Mouse (Mus musculus): ENCODE measurements around the gene Negr1. TPM values are rescaled to one million over a fixed set of nuclear protein-coding genes. Genes with fewer than 3 reads are reported as not detected.

The Negr1 gene
- polyA plus RNA-seq, 1 experiment from 2014 or later, result 61.9 TPM

- H3K27me3 ChIP-seq (ENCODE audit: control insufficient read depth, insufficient read depth, low read length), result no peaks in the 10 kb centered on the region
- H3K9ac ChIP-seq (replicated peaks; ENCODE audit: low read length), result no peak overlapping the region
- no peaks in the 10 kb centered on the region for H3K36me3 ChIP-seq (ENCODE audit: control insufficient read depth, insufficient read depth, low read length)
- H3K9me3 ChIP-seq (ENCODE audit: control insufficient read depth, low read length), result no peaks in the 10 kb centered on the region
- H3K4me3 ChIP-seq (replicated peaks; ENCODE audit: low read depth, low read length), result no peak overlapping the region
- ATAC-seq (ENCODE audit: low FRiP score, low TSS enrichment), result no peak
- no peak overlapping the region for H3K4me2 ChIP-seq (ENCODE audit: low read length)
- 96% methylated on average over 5 of the region's 5 CpGs for WGBS
- no peak overlapping the region for H3K27ac ChIP-seq (replicated peaks; ENCODE audit: low read depth, low read length)
- DNase-seq, result no peak
- H3K4me1 ChIP-seq (ENCODE audit: control insufficient read depth, insufficient read depth, low read length), result 0 out of 2 replicates have a peak, but pooled peaks cover 6% of the 10 kb centered on the region
Observed at GRCm38 (mm10) chr3:156925102-156925501, 363.5 kb downstream of the Negr1 start.

- no peak for ATAC-seq (ENCODE audit: low FRiP score, low TSS enrichment)
- no peak overlapping the region for H3K9ac ChIP-seq (replicated peaks; ENCODE audit: low read length)
- H3K27me3 ChIP-seq (ENCODE audit: control insufficient read depth, insufficient read depth, low read length), result no peaks in the 10 kb centered on the region
- H3K4me2 ChIP-seq (ENCODE audit: low read length), result no peak overlapping the region
- H3K4me1 ChIP-seq (ENCODE audit: control insufficient read depth, insufficient read depth, low read length), result no peaks in the 10 kb centered on the region
- no peaks in the 10 kb centered on the region for H3K36me3 ChIP-seq (ENCODE audit: control insufficient read depth, insufficient read depth, low read length)
- no peak for DNase-seq
- no peaks in the 10 kb centered on the region for H3K9me3 ChIP-seq (ENCODE audit: control insufficient read depth, low read length)
- 74% methylated on average over 5 of the region's 5 CpGs for WGBS
- H3K27ac ChIP-seq (replicated peaks; ENCODE audit: low read depth, low read length), result no peak overlapping the region
- H3K4me3 ChIP-seq (replicated peaks; ENCODE audit: low read depth, low read length), result no peak overlapping the region
Observed at GRCm38 (mm10) chr3:156928396-156929061, 366.9 kb downstream of the Negr1 start.

GRCm38 (mm10) chr3:156929062-156929397 is 367.4 kb downstream of the Negr1 start:
- ATAC-seq (ENCODE audit: low FRiP score, low TSS enrichment), result no peak
- no peak overlapping the region for H3K27ac ChIP-seq (replicated peaks; ENCODE audit: low read depth, low read length)
- WGBS, result 90% methylated on average over 3 of the region's 3 CpGs

GRCm38 (mm10) chr3:156929677-156930440 is 368.3 kb downstream of the Negr1 start:
- DNase-seq, result no peak
- WGBS, result 82% methylated on average over 2 of the region's 2 CpGs
- Histone ChIP-seq H3K27me3 (ENCODE audit: control insufficient read depth, insufficient read depth, low read length) (no peaks in the 10 kb centered on the region), H3K9ac (replicated peaks; ENCODE audit: low read length) (no peak overlapping the region), H3K4me3 (replicated peaks; ENCODE audit: low read depth, low read length) (no peak overlapping the region), H3K27ac (replicated peaks; ENCODE audit: low read depth, low read length) (no peak overlapping the region), H3K9me3 (ENCODE audit: control insufficient read depth, low read length) (no peaks in the 10 kb centered on the region), H3K4me1 (ENCODE audit: control insufficient read depth, insufficient read depth, low read length) (no peaks in the 10 kb centered on the region), H3K4me2 (ENCODE audit: low read length) (no peak overlapping the region), H3K36me3 (ENCODE audit: control insufficient read depth, insufficient read depth, low read length) (no peaks in the 10 kb centered on the region)
- ATAC-seq (ENCODE audit: low FRiP score, low TSS enrichment), result no peak

More at GRCm38 (mm10) chr3:156929062-156929397, 367.4 kb downstream of the Negr1 start:
- H3K9ac ChIP-seq (replicated peaks; ENCODE audit: low read length), result no peak overlapping the region
- no peak overlapping the region for H3K4me2 ChIP-seq (ENCODE audit: low read length)
- no peaks in the 10 kb centered on the region for H3K36me3 ChIP-seq (ENCODE audit: control insufficient read depth, insufficient read depth, low read length)
- H3K27me3 ChIP-seq (ENCODE audit: control insufficient read depth, insufficient read depth, low read length), result no peaks in the 10 kb centered on the region
- DNase-seq, result no peak
- no peaks in the 10 kb centered on the region for H3K4me1 ChIP-seq (ENCODE audit: control insufficient read depth, insufficient read depth, low read length)
- no peaks in the 10 kb centered on the region for H3K9me3 ChIP-seq (ENCODE audit: control insufficient read depth, low read length)
- no peak overlapping the region for H3K4me3 ChIP-seq (replicated peaks; ENCODE audit: low read depth, low read length)

GRCm38 (mm10) chr3:156931011-156931410 is 369.4 kb downstream of the Negr1 start:
- H3K4me1 ChIP-seq (ENCODE audit: control insufficient read depth, insufficient read depth, low read length), result no peaks in the 10 kb centered on the region
- H3K9me3 ChIP-seq (ENCODE audit: control insufficient read depth, low read length), result no peaks in the 10 kb centered on the region
- H3K4me3 ChIP-seq (replicated peaks; ENCODE audit: low read depth, low read length), result no peak overlapping the region
- ATAC-seq (ENCODE audit: low FRiP score, low TSS enrichment) (no peak), DNase-seq (no peak)
- no peak overlapping the region for H3K4me2 ChIP-seq (ENCODE audit: low read length)
- H3K9ac ChIP-seq (replicated peaks; ENCODE audit: low read length), result no peak overlapping the region
- H3K27ac ChIP-seq (replicated peaks; ENCODE audit: low read depth, low read length), result no peak overlapping the region
- WGBS, result 82% methylated on average over 2 of the region's 2 CpGs
- no peaks in the 10 kb centered on the region for H3K36me3 ChIP-seq (ENCODE audit: control insufficient read depth, insufficient read depth, low read length)
- no peaks in the 10 kb centered on the region for H3K27me3 ChIP-seq (ENCODE audit: control insufficient read depth, insufficient read depth, low read length)

GRCm38 (mm10) chr3:156931540-156931939 is 369.9 kb downstream of the Negr1 start:
- no peaks in the 10 kb centered on the region for H3K4me1 ChIP-seq (ENCODE audit: control insufficient read depth, insufficient read depth, low read length)
- DNase-seq, result no peak
- no peak overlapping the region for H3K9ac ChIP-seq (replicated peaks; ENCODE audit: low read length)
- ATAC-seq (ENCODE audit: low FRiP score, low TSS enrichment), result no peak
- H3K27me3 ChIP-seq (ENCODE audit: control insufficient read depth, insufficient read depth, low read length), result no peaks in the 10 kb centered on the region
- H3K36me3 ChIP-seq (ENCODE audit: control insufficient read depth, insufficient read depth, low read length), result no peaks in the 10 kb centered on the region
- H3K9me3 ChIP-seq (ENCODE audit: control insufficient read depth, low read length), result no peaks in the 10 kb centered on the region
- no peak overlapping the region for H3K4me2 ChIP-seq (ENCODE audit: low read length)
- H3K27ac ChIP-seq (replicated peaks; ENCODE audit: low read depth, low read length), result no peak overlapping the region
- H3K4me3 ChIP-seq (replicated peaks; ENCODE audit: low read depth, low read length), result no peak overlapping the region
- WGBS, result 93% methylated on average over 1 of the region's 1 CpGs

GRCm38 (mm10) chr3:156934778-156935290 is 373.2 kb downstream of the Negr1 start:
- WGBS, result 71% methylated on average over 5 of the region's 5 CpGs
- ATAC-seq (ENCODE audit: low FRiP score, low TSS enrichment) (no peak), DNase-seq (no peak)

GRCm38 (mm10) chr3:156947404-156947803 is 385.8 kb downstream of the Negr1 start:
- DNase-seq (no peak), ATAC-seq (ENCODE audit: low FRiP score, low TSS enrichment) (peak; percentile 40; the same call in 1 of the 2 replicates)
- no peaks in the 10 kb centered on the region for H3K9me3 ChIP-seq (ENCODE audit: control insufficient read depth, low read length)
- no peaks in the 10 kb centered on the region for H3K4me1 ChIP-seq (ENCODE audit: control insufficient read depth, insufficient read depth, low read length)
- H3K9ac ChIP-seq (replicated peaks; ENCODE audit: low read length), result no peak overlapping the region
- H3K4me3 ChIP-seq (replicated peaks; ENCODE audit: low read depth, low read length), result no peak overlapping the region
- H3K27me3 ChIP-seq (ENCODE audit: control insufficient read depth, insufficient read depth, low read length), result no peaks in the 10 kb centered on the region
- no peaks in the 10 kb centered on the region for H3K36me3 ChIP-seq (ENCODE audit: control insufficient read depth, insufficient read depth, low read length)
- H3K27ac ChIP-seq (replicated peaks; ENCODE audit: low read depth, low read length), result no peak overlapping the region
- H3K4me2 ChIP-seq (ENCODE audit: low read length), result no peak overlapping the region
- 26% methylated on average over 6 of the region's 6 CpGs for WGBS

More at GRCm38 (mm10) chr3:156934778-156935290, 373.2 kb downstream of the Negr1 start:
- H3K4me2 ChIP-seq (ENCODE audit: low read length), result no peak overlapping the region
- no peak overlapping the region for H3K27ac ChIP-seq (replicated peaks; ENCODE audit: low read depth, low read length)
- no peaks in the 10 kb centered on the region for H3K36me3 ChIP-seq (ENCODE audit: control insufficient read depth, insufficient read depth, low read length)
- no peaks in the 10 kb centered on the region for H3K4me1 ChIP-seq (ENCODE audit: control insufficient read depth, insufficient read depth, low read length)
- no peaks in the 10 kb centered on the region for H3K27me3 ChIP-seq (ENCODE audit: control insufficient read depth, insufficient read depth, low read length)
- H3K4me3 ChIP-seq (replicated peaks; ENCODE audit: low read depth, low read length), result no peak overlapping the region
- no peaks in the 10 kb centered on the region for H3K9me3 ChIP-seq (ENCODE audit: control insufficient read depth, low read length)
- H3K9ac ChIP-seq (replicated peaks; ENCODE audit: low read length), result no peak overlapping the region
